Mouse (Mus musculus) cerebellum, adult 2 months (tissue): ENCODE data around the gene Wsb1.
A peak's percentile ranks its signal among the peaks of the same experiment; 100 is the strongest.

ENCODE experiments used
- CTCF ChIP-seq: fragments of 200-500 bp; IDR thresholded peaks from 2 replicates; pipeline ENCODE4 v1.5.1; 2011; ENCODE audit warnings: low read depth, mild to moderate bottlenecking, control low read depth, low read length, moderate library complexity, borderline replicate concordance; ENCODE audit not compliant: insufficient read depth
- POLR2A ChIP-seq: fragments of 200-500 bp; IDR thresholded peaks from 2 replicates; pipeline ENCODE4 v1.6.1; 2011; ENCODE audit warnings: low read length, control low read depth, borderline replicate concordance; ENCODE audit not compliant: insufficient read depth

GRCm38 (mm10) chr11:79192176-79192575, 62.3 kb downstream of the Wsb1 start:
- TF ChIP-seq CTCF: peak; percentile 13; the same call in 1 of the 2 replicates
- TF ChIP-seq POLR2A: no peak
